Mouse (Mus musculus) limb, embryonic 13.5 days (tissue): Measurements from ENCODE around the gene Ssbp4. TPM values are rescaled to one million over a fixed set of nuclear protein-coding genes. Genes with fewer than 3 reads are reported as not detected.

Experiments used
- ATAC-seq: fragments of 200-750 bp; cut with Nextera tagmentation; 2 replicates; pipeline ENCODE4 v1.8.0; 2017; ENCODE audit warnings: low read depth, moderate number of reproducible peaks, moderate TSS enrichment; ENCODE audit not compliant: low FRiP score
- H3K27ac ChIP-seq: fragments of 300-500 bp; sonication (generic); 2 replicates; pipeline ENCODE4 v1.5.1; 2015; ENCODE audit warnings: inconsistent platforms, mild to moderate bottlenecking, moderate library complexity
- H3K27me3 ChIP-seq: fragments of 300-500 bp; sonication (generic); 2 replicates; pipeline ENCODE4 v1.6.1; 2015; ENCODE audit warnings: mild to moderate bottlenecking, inconsistent platforms
- H3K36me3 ChIP-seq: fragments of 300-500 bp; sonication (generic); 2 replicates; pipeline ENCODE4 v1.6.1; 2015; ENCODE audit warnings: inconsistent platforms, mild to moderate bottlenecking, moderate library complexity
- H3K4me1 ChIP-seq: fragments of 300-500 bp; sonication (generic); 2 replicates; pipeline ENCODE4 v1.6.1; 2015; ENCODE audit warnings: inconsistent platforms
- H3K4me2 ChIP-seq: fragments of 300-500 bp; sonication (generic); replicated peaks from 2 replicates; pipeline ENCODE4 v1.6.1; 2015; ENCODE audit warnings: inconsistent platforms, mild to moderate bottlenecking, moderate library complexity
- H3K4me3 ChIP-seq: fragments of 300-500 bp; sonication (generic); 2 replicates; pipeline ENCODE4 v1.5.1; 2015; ENCODE audit warnings: moderate library complexity, mild to moderate bottlenecking, inconsistent platforms
- H3K9ac ChIP-seq: fragments of 300-500 bp; sonication (generic); 2 replicates; pipeline ENCODE4 v1.6.1; 2015; ENCODE audit warnings: mild to moderate bottlenecking, inconsistent platforms
- H3K9me3 ChIP-seq: fragments of 300-500 bp; sonication (generic); 2 replicates; pipeline ENCODE4 v1.6.1; 2016; ENCODE audit warnings: inconsistent platforms
- WGBS: fragments of 180-500 bp; shearing (Covaris S2); methylation state at CpG from one replicate; pipeline ENCODE4 v1.1.7; 2015; 5-methylcytosine and 5-hydroxymethylcytosine counted together
- polyA plus RNA-seq: library from polyadenylated mRNA; unstranded; fragments of >200 nt; fragmentation: Nextera tagmentation; extraction: Ambion mirVana; gene quantifications from 2 replicates; pipeline ENCODE4 v1.2.1, GENCODE M21; 2015

Gene Ssbp4
- polyA plus RNA-seq, 1 experiment from 2014 or later: 131 TPM

GRCm38 (mm10) chr8:70611849-70612248, 3.2 kb upstream of the Ssbp4 start:
- Histone ChIP-seq H3K9me3 (no peaks in the 10 kb centered on the region), H3K4me3 (peak overlapping the region; percentile 78), H3K4me1 (peaks cover 32% of the 10 kb centered on the region), H3K9ac (peak overlapping the region; percentile 71), H3K36me3 (no peaks in the 10 kb centered on the region), H3K4me2 (peak overlapping the region; percentile 91), H3K27me3 (no peaks in the 10 kb centered on the region), H3K27ac (peak overlapping the region; percentile 66; the same call in 1 of the 2 replicates)
- ATAC-seq: no peak
- under 1% methylated on average over 6 of the region's 6 CpGs for WGBS

- Histone ChIP-seq H3K4me1 (peaks cover 40% of the 10 kb centered on the region), H3K9me3 (no peaks in the 10 kb centered on the region), H3K9ac (peak overlapping the region; percentile 71), H3K27me3 (no peaks in the 10 kb centered on the region), H3K27ac (peak overlapping the region; percentile 99), H3K4me3 (peak overlapping the region; percentile 78), H3K4me2 (peak overlapping the region; percentile 91), H3K36me3 (no peaks in the 10 kb centered on the region)
- ATAC-seq: no peak
- under 1% methylated on average over 54 of the region's 54 CpGs for WGBS
Measured at GRCm38 (mm10) chr8:70610796-70611771, 2.4 kb upstream of the Ssbp4 start.

- peak; percentile 59 for ATAC-seq
- peak overlapping the region; percentile 78 for H3K4me3 ChIP-seq
- H3K9ac ChIP-seq: peak overlapping the region; percentile 72
- H3K27ac ChIP-seq: peak overlapping the region; percentile 99
- H3K27me3 ChIP-seq: no peaks in the 10 kb centered on the region
- H3K4me2 ChIP-seq: peak overlapping the region; percentile 91
- H3K36me3 ChIP-seq: no peaks in the 10 kb centered on the region
- WGBS: 1% methylated on average over 39 of the region's 45 CpGs
- no peaks in the 10 kb centered on the region for H3K9me3 ChIP-seq
- peaks cover 43% of the 10 kb centered on the region for H3K4me1 ChIP-seq
Measured at GRCm38 (mm10) chr8:70609849-70610795, 1.4 kb upstream of the Ssbp4 start.

GRCm38 (mm10) chr8:70609368-70609848, 736 bp upstream of the Ssbp4 start:
- H3K9me3 ChIP-seq: no peaks in the 10 kb centered on the region
- peak overlapping the region; percentile 99 for H3K27ac ChIP-seq
- no peaks in the 10 kb centered on the region for H3K27me3 ChIP-seq
- peak overlapping the region; percentile 72 for H3K9ac ChIP-seq
- H3K4me3 ChIP-seq: peak overlapping the region; percentile 78
- WGBS: under 1% methylated on average over 31 of the region's 39 CpGs
- ATAC-seq: peak; percentile 74
- H3K4me2 ChIP-seq: peak overlapping the region; percentile 91
- peaks cover 43% of the 10 kb centered on the region for H3K4me1 ChIP-seq
- peaks cover 5% of the 10 kb centered on the region; the same call in 1 of the 2 replicates for H3K36me3 ChIP-seq

- H3K27me3 ChIP-seq: no peaks in the 10 kb centered on the region
- 1% methylated on average over 76 of the region's 84 CpGs for WGBS
- peak overlapping the region; percentile 91 for H3K9ac ChIP-seq
- H3K27ac ChIP-seq: peak overlapping the region; percentile 99
- peak overlapping the region; percentile 78 for H3K4me3 ChIP-seq
- no peaks in the 10 kb centered on the region for H3K9me3 ChIP-seq
- no peak for ATAC-seq
- H3K4me1 ChIP-seq: peaks cover 43% of the 10 kb centered on the region
- peaks cover 7% of the 10 kb centered on the region for H3K36me3 ChIP-seq
- H3K4me2 ChIP-seq: peak overlapping the region; percentile 91
Measured at GRCm38 (mm10) chr8:70607898-70608748, 549 bp downstream of the Ssbp4 start.

- peak overlapping the region; percentile 91 for H3K9ac ChIP-seq
Measured at GRCm38 (mm10) chr8:70607603-70607897, 1.1 kb downstream of the Ssbp4 start.

GRCm38 (mm10) chr8:70606780-70607602, 1.7 kb downstream of the Ssbp4 start:
- Histone ChIP-seq H3K4me2 (peak overlapping the region; percentile 91), H3K36me3 (peaks cover 18% of the 10 kb centered on the region), H3K27me3 (no peaks in the 10 kb centered on the region), H3K27ac (peak overlapping the region; percentile 99; the same call in 1 of the 2 replicates), H3K9ac (peak overlapping the region; percentile 91), H3K4me3 (peak overlapping the region; percentile 78), H3K9me3 (peaks cover 2% of the 10 kb centered on the region; the same call in 1 of the 2 replicates), H3K4me1 (peaks cover 43% of the 10 kb centered on the region)
- ATAC-seq: no peak
- 52% methylated on average over 18 of the region's 18 CpGs for WGBS

More at GRCm38 (mm10) chr8:70607603-70607897, 1.1 kb downstream of the Ssbp4 start:
- H3K27ac ChIP-seq: peak overlapping the region; percentile 99; the same call in 1 of the 2 replicates
- peak overlapping the region; percentile 78 for H3K4me3 ChIP-seq
- no peak for ATAC-seq
- peaks cover 43% of the 10 kb centered on the region for H3K4me1 ChIP-seq
- 17% methylated on average over 6 of the region's 6 CpGs for WGBS
- peak overlapping the region; percentile 91 for H3K4me2 ChIP-seq
- no peaks in the 10 kb centered on the region for H3K27me3 ChIP-seq
- no peaks in the 10 kb centered on the region for H3K9me3 ChIP-seq
- peaks cover 13% of the 10 kb centered on the region for H3K36me3 ChIP-seq

DNA sequence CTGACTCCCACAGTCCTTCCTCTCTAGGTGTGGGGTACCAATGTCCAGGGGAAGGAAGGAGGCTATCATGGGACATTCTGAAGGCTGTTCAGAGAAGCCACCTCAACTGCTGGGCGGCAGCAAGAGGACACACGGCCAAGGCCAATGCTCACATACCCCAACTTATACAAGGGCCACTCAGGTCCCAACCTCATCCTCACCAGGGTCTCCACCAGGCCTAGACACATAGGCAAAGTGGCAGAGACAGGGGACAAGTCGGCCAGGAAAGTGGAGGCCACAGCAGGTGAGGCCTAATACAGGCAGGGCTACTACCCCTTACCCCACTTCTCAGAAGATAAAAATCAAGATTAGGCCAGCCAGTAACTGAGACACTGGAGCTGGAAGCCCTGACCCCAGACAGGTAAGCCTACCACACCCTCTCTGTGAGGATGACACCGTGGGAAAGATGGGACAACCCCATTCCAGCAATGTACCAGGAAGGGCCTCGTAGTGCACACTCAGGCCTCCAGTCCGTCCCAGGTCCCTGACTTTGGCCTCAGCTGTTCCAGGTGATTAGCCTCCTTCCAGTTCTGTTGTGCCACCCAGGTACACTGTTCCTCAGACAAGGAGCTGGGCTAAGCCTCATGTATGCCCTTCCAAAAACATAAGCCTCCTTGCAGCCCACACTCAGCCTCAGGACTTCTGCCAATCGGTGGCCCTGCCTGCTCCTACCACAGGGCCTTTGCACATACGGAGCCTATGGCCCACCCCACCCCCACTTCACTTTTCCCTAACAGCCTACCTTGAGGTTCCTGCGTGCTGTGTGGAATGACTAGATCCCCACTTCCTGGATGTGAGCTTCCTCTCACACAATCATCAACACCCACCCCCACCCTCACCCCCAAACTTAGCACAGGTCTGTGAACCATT, 2.5 kb downstream of the Ssbp4 start:
- peak overlapping the region; percentile 91 for H3K9ac ChIP-seq
- H3K27ac ChIP-seq: no peak overlapping the region
- peak overlapping the region; percentile 91 for H3K4me2 ChIP-seq
- no peak for ATAC-seq
- peak overlapping the region; percentile 78; the same call in 1 of the 2 replicates for H3K4me3 ChIP-seq
- H3K27me3 ChIP-seq: no peaks in the 10 kb centered on the region
- peaks cover 22% of the 10 kb centered on the region for H3K36me3 ChIP-seq
- H3K9me3 ChIP-seq: peaks cover 5% of the 10 kb centered on the region; the same call in 1 of the 2 replicates
- H3K4me1 ChIP-seq: peaks cover 44% of the 10 kb centered on the region
- 87% methylated on average over 9 of the region's 9 CpGs for WGBS

GRCm38 (mm10) chr8:70604558-70604957, 4.1 kb downstream of the Ssbp4 start:
- Histone ChIP-seq H3K4me3 (no peak overlapping the region), H3K36me3 (peaks cover 28% of the 10 kb centered on the region), H3K27ac (no peak overlapping the region), H3K9ac (0 out of 2 replicates have a peak overlapping the region, but pooled peaks have one; percentile 45), H3K27me3 (no peaks in the 10 kb centered on the region), H3K4me2 (no peak overlapping the region), H3K4me1 (peaks cover 52% of the 10 kb centered on the region), H3K9me3 (peaks cover 5% of the 10 kb centered on the region; the same call in 1 of the 2 replicates)
- WGBS: 82% methylated on average over 7 of the region's 7 CpGs
- ATAC-seq: no peak
